Mouse (Mus musculus) G1E (cell line): ENCODE data around the gene Ttc17.

Experiments
- CTCF ChIP-seq: IDR thresholded peaks from 2 replicates; pipeline ENCODE4 v1.5.1; 2012; ENCODE audit warnings: low read depth, low read length, inconsistent platforms, mixed read lengths
- GATA1 ChIP-seq: IDR thresholded peaks from 2 replicates; pipeline ENCODE4 v1.6.1; 2012; ENCODE audit warnings: borderline replicate concordance, low read length, inconsistent platforms, mixed read lengths
- GATA2 ChIP-seq: IDR thresholded peaks from 2 replicates; pipeline ENCODE4 v1.6.1; 2012; ENCODE audit warnings: low read depth, low read length, inconsistent platforms, borderline replicate concordance
- POLR2AphosphoS5 ChIP-seq: IDR thresholded peaks from 2 replicates; pipeline ENCODE4 v1.6.1; 2012; ENCODE audit warnings: low read depth, low read length, inconsistent platforms; ENCODE audit not compliant: insufficient replicate concordance
- TAL1 ChIP-seq: conservative IDR thresholded peaks from 2 replicates; pipeline ENCODE4 v1.6.1; 2012; ENCODE audit warnings: low read depth, low read length, inconsistent platforms, mixed read lengths

GRCm38 (mm10) chr2:94303984-94304383 is 102.5 kb downstream of the Ttc17 start:
- TF ChIP-seq GATA1 (no peak), CTCF (no peak), POLR2AphosphoS5 (no peak), TAL1 (no peak), GATA2 (no peak)
